Mouse (Mus musculus): Measurements from ENCODE around the gene Csnk2b. TPM values are rescaled to one million over a fixed set of nuclear protein-coding genes. Genes with fewer than 3 reads are reported as not detected.
A peak's percentile ranks its signal among the peaks of the same experiment; 100 is the strongest.

Csnk2b gene
- 100 to 1,000 TPM; 170 to 178 TPM for total RNA-seq (2021)
- long read RNA-seq, experiment 1, transcript Csnk2b-201 (7 exons, 961 nt) = major isoform, 26 of 33 reads
- long read RNA-seq, experiment 1, partial matches to known transcripts = 4 of 33 reads
- long read RNA-seq, experiment 1, other reads (novel, unspliced or antisense) = 3 of 33 reads
- long read RNA-seq, experiment 2, transcript Csnk2b-201 (7 exons, 961 nt) = major isoform, 46 of 59 reads
- long read RNA-seq, experiment 2, partial matches to known transcripts = 2 of 59 reads
- long read RNA-seq, experiment 2, other reads (novel, unspliced or antisense) = 11 of 59 reads

- peak; percentile 72 for TF ChIP-seq CTCF (conservative IDR thresholded peaks at IDR 0.05)
Measured at GRCm38 (mm10) chr17:35121871-35122303, at the start of gene Csnk2b. Gene Csnk2b (minus strand): TSS chr17:35122053.

GRCm38 (mm10) chr17:35168541-35169207 is 46.8 kb upstream of the Csnk2b start:
- DNase-seq (ENCODE audit: low spot score in 2 of 2) = no peak
- TF ChIP-seq CTCF (conservative IDR thresholded peaks at IDR 0.05) = peak; percentile 85
- peak overlapping the region; percentile 81 for H3K27ac ChIP-seq
- H3K4me3 ChIP-seq = no peak overlapping the region

More at GRCm38 (mm10) chr17:35121871-35122303, at the start of gene Csnk2b:
- peak; percentile 72 to 73 for DNase-seq (ENCODE audit: low spot score in 2 of 2)
- H3K4me3 ChIP-seq = peak within 1 kb of the TSS; percentile 92
- peak within 1 kb of the TSS; percentile 91 for H3K27ac ChIP-seq

GRCm38 (mm10) chr17:35167794-35168193 is 45.9 kb upstream of the Csnk2b start:
- no peak for TF ChIP-seq CTCF (conservative IDR thresholded peaks at IDR 0.05)
- DNase-seq (ENCODE audit: low spot score in 2 of 2) = no peak
- H3K4me3 ChIP-seq = no peak overlapping the region
- peak overlapping the region; percentile 81 for H3K27ac ChIP-seq

GRCm38 (mm10) chr17:35166352-35167035 is 44.6 kb upstream of the Csnk2b start:
- DNase-seq (ENCODE audit: low spot score in 2 of 2) = peak; percentile 60 to 70
- peak overlapping the region; percentile 99 for H3K27ac ChIP-seq
- TF ChIP-seq CTCF (conservative IDR thresholded peaks at IDR 0.05) = peak; percentile 79
- H3K4me3 ChIP-seq = no peak overlapping the region

- no peak for DNase-seq (ENCODE audit: low spot score in 2 of 2)
- no peak for TF ChIP-seq CTCF (conservative IDR thresholded peaks at IDR 0.05)
- Histone ChIP-seq H3K27ac (peak overlapping the region; percentile 99), H3K4me3 (peak overlapping the region; percentile 89)
Measured at GRCm38 (mm10) chr17:35165451-35166155, 43.8 kb upstream of the Csnk2b start.

GRCm38 (mm10) chr17:35164568-35165450 is 43.0 kb upstream of the Csnk2b start, which contains the start of gene Prrc2a:
Gene Prrc2a (minus strand): TSS chr17:35164897.
- peak within 1 kb of the TSS; percentile 89 for H3K4me3 ChIP-seq
- H3K27ac ChIP-seq = peak within 1 kb of the TSS; percentile 99
- TF ChIP-seq CTCF (conservative IDR thresholded peaks at IDR 0.05) = no peak; the same call in 1 of the 2 replicates

GRCm38 (mm10) chr17:35164218-35164567 is 42.3 kb upstream of the Csnk2b start:
- no peak for DNase-seq (ENCODE audit: low spot score in 2 of 2)
- no peak for TF ChIP-seq CTCF (conservative IDR thresholded peaks at IDR 0.05)
- Histone ChIP-seq H3K4me3 (peak overlapping the region; percentile 89), H3K27ac (peak overlapping the region; percentile 99)

More at GRCm38 (mm10) chr17:35164568-35165450, 43.0 kb upstream of the Csnk2b start, which contains the start of gene Prrc2a:
- peak; percentile 98 to 99 for DNase-seq (ENCODE audit: low spot score in 2 of 2)

GRCm38 (mm10) chr17:35163326-35164081 is 41.7 kb upstream of the Csnk2b start:
- TF ChIP-seq CTCF (conservative IDR thresholded peaks at IDR 0.05) = no peak
- Histone ChIP-seq H3K27ac (peak overlapping the region; percentile 99), H3K4me3 (peak overlapping the region; percentile 89)
- no peak for DNase-seq (ENCODE audit: low spot score in 2 of 2)

- TF ChIP-seq CTCF (conservative IDR thresholded peaks at IDR 0.05) = no peak
- DNase-seq (ENCODE audit: low spot score in 2 of 2) = no peak
- H3K4me3 ChIP-seq = peak overlapping the region; percentile 89
- peak overlapping the region; percentile 99 for H3K27ac ChIP-seq
Measured at GRCm38 (mm10) chr17:35162730-35163129, 40.9 kb upstream of the Csnk2b start.

- no peak for DNase-seq (ENCODE audit: low spot score in 2 of 2)
- peak overlapping the region; percentile 89 for H3K4me3 ChIP-seq
- peak overlapping the region; percentile 99; the same call in 1 of the 2 replicates for H3K27ac ChIP-seq
- TF ChIP-seq CTCF (conservative IDR thresholded peaks at IDR 0.05) = no peak
Measured at GRCm38 (mm10) chr17:35162121-35162520, 40.3 kb upstream of the Csnk2b start.

- H3K4me3 ChIP-seq = no peak overlapping the region
- DNase-seq (ENCODE audit: low spot score in 2 of 2) = no peak
- no peak for TF ChIP-seq CTCF (conservative IDR thresholded peaks at IDR 0.05)
- no peak overlapping the region for H3K27ac ChIP-seq
Measured at GRCm38 (mm10) chr17:35161421-35161820, 39.6 kb upstream of the Csnk2b start.

Data from layer of hippocampus, adult 2 months (tissue).